Mouse (Mus musculus) G1E (cell line): Measurements from ENCODE around the gene Syn3.

ENCODE experiments used
- CTCF ChIP-seq: IDR thresholded peaks from 2 replicates; pipeline ENCODE4 v1.5.1; 2012; ENCODE audit warnings: low read depth, low read length, inconsistent platforms, mixed read lengths
- GATA1 ChIP-seq: IDR thresholded peaks from 2 replicates; pipeline ENCODE4 v1.6.1; 2012; ENCODE audit warnings: borderline replicate concordance, low read length, inconsistent platforms, mixed read lengths
- POLR2AphosphoS5 ChIP-seq: IDR thresholded peaks from 2 replicates; pipeline ENCODE4 v1.6.1; 2012; ENCODE audit warnings: low read depth, low read length, inconsistent platforms; ENCODE audit not compliant: insufficient replicate concordance
- TAL1 ChIP-seq: conservative IDR thresholded peaks from 2 replicates; pipeline ENCODE4 v1.6.1; 2012; ENCODE audit warnings: low read depth, low read length, inconsistent platforms, mixed read lengths

DNA sequence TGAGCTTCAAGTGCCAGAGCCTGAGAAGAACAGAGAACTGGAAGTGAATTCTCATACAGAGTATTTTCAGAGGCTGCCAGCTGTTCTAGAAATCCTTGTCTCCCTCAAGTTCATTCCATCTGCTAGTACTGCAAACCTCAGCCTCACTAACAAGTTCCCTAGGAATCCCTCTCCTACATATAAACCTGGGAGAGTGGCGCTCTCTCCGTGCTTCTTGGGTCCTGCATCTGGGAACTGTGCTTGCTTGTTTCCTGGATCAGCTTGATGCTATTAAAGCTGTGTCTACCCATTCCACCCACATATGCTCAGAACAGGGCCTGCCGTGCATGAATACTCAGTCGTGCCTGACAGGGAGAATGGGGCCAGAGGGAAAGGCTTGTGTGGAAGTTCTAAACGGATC lies 5.6 kb downstream of the Syn3 start:
- TF ChIP-seq CTCF (no peak), GATA1 (no peak), POLR2AphosphoS5 (no peak), TAL1 (no peak)
